Mouse (Mus musculus) ES-Bruce4 (cell line): ENCODE measurements around the gene Gpm6b.

Experiments
- CTCF ChIP-seq: IDR thresholded peaks from one replicate; pipeline ENCODE4 v1.8.1; 2011; ENCODE audit warnings: low read depth, low read length
- EP300 ChIP-seq: IDR thresholded peaks from 2 replicates; pipeline ENCODE4 v1.6.1; 2011; ENCODE audit warnings: low read depth, low read length; ENCODE audit not compliant: insufficient read depth
- POLR2A ChIP-seq: IDR thresholded peaks from one replicate; pipeline ENCODE4 v1.8.1; 2011; ENCODE audit warnings: low read length; ENCODE audit not compliant: insufficient read depth

DNA sequence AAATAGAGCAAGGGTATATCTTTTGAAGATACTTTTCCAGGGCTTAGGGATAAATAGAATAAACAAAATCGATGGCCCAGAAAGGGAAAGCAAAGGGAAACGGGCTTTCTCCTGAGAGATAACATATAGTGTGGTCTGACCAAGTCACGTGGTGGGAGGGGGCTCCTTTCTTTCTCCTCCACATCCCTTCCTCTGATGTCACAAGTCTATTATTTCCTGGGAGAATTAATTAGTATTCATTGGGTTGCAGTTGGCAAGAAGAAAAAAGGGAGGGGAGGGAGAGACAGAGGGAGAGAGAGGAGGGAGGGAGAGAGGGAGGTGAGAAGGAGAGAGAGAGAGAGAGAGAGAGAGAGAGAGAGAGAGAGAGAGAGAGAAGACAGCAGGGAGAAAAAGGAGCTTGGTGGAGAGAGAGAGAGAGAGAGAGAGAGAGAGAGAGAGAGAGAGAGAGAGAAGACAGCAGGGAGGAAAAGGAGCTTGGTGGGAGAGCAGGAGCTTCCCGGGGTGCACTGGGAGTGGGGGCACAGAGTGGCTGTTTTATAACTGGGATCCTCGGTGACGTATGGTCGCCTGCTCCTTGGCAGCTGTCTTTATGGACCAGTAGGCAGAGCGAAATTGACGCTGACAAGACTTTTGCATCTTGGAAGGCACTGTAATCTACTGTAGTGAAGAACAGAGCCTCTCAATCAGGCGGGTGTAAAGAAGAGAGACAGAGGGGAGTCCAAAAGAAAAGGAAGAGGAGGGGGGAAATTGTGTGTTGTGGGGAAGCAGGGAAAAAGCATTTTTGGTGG lies 105.7 kb downstream of the Gpm6b start:
- TF ChIP-seq POLR2A (no peak), EP300 (no peak), CTCF (no peak)
